Mouse (Mus musculus) MEL (cell line): ENCODE results near the gene Rabep2.

ENCODE experiments used
- BHLHE40 ChIP-seq: IDR thresholded peaks from 2 replicates; pipeline ENCODE4 v1.6.1; 2012; ENCODE audit warnings: low read depth, mild to moderate bottlenecking, inconsistent platforms, low read length, improper control_type of control experiment, borderline replicate concordance
- CTCF ChIP-seq, 3 experiments: IDR thresholded peaks in 2 of 3; conservative IDR thresholded peaks in 1 of 3; 2 replicates each; pipeline ENCODE4 v1.5.1; 2011 to 2012; ENCODE audit warnings: low read length in 3 of 3, low read depth in 2 of 3, mild to moderate bottlenecking in 2 of 3, improper control_type of control experiment in 1 of 3, inconsistent platforms in 1 of 3, mixed read lengths in 1 of 3, moderate library complexity in 1 of 3; ENCODE audit not compliant: control insufficient read depth in 1 of 3, insufficient read depth in 1 of 3, poor library complexity in 1 of 3, severe bottlenecking in 1 of 3
- EP300 ChIP-seq, 2 experiments: IDR thresholded peaks; 2 replicates each; pipeline ENCODE4 v1.6.1; 2011; ENCODE audit warnings: improper control_type of control experiment in 2 of 2, low read length in 2 of 2, low read depth in 1 of 2, mild to moderate bottlenecking in 1 of 2
- GATA1 ChIP-seq: IDR thresholded peaks from 2 replicates; pipeline ENCODE4 v1.6.1; 2011; ENCODE audit warnings: low read depth, low read length, improper control_type of control experiment
- MAX ChIP-seq: IDR thresholded peaks from 2 replicates; pipeline ENCODE4 v1.6.1; 2011; ENCODE audit warnings: low read length, improper control_type of control experiment
- MAZ ChIP-seq: IDR thresholded peaks from 2 replicates; pipeline ENCODE4 v1.6.1; 2012; ENCODE audit warnings: low read depth, mild to moderate bottlenecking, inconsistent platforms, low read length, improper control_type of control experiment
- POLR2A ChIP-seq, 2 experiments: IDR thresholded peaks; 2 replicates each; pipeline ENCODE4 v1.6.1; 2011 to 2012; ENCODE audit warnings: low read length in 2 of 2, mild to moderate bottlenecking in 2 of 2, control low read depth in 1 of 2, improper control_type of control experiment in 1 of 2, low read depth in 1 of 2, moderate library complexity in 1 of 2; ENCODE audit not compliant: control insufficient read depth in 1 of 2, insufficient read depth in 1 of 2, poor library complexity in 1 of 2
- POLR2AphosphoS5 ChIP-seq: IDR thresholded peaks from 2 replicates; pipeline ENCODE4 v1.6.1; 2012; ENCODE audit warnings: low read depth, borderline replicate concordance, mild to moderate bottlenecking, inconsistent platforms, low read length, moderate library complexity, mixed read lengths
- USF2 ChIP-seq, 2 experiments: IDR thresholded peaks; 2 replicates each; pipeline ENCODE4 v1.6.1; 2011 to 2012; ENCODE audit warnings: improper control_type of control experiment in 2 of 2, low read length in 2 of 2, borderline replicate concordance in 1 of 2, inconsistent platforms in 1 of 2, low read depth in 1 of 2, mild to moderate bottlenecking in 1 of 2; ENCODE audit not compliant: insufficient read depth in 1 of 2
- ZNF384 ChIP-seq: IDR thresholded peaks from 2 replicates; pipeline ENCODE4 v1.6.1; 2012; ENCODE audit warnings: low read depth, mild to moderate bottlenecking, inconsistent platforms, low read length, improper control_type of control experiment

DNA sequence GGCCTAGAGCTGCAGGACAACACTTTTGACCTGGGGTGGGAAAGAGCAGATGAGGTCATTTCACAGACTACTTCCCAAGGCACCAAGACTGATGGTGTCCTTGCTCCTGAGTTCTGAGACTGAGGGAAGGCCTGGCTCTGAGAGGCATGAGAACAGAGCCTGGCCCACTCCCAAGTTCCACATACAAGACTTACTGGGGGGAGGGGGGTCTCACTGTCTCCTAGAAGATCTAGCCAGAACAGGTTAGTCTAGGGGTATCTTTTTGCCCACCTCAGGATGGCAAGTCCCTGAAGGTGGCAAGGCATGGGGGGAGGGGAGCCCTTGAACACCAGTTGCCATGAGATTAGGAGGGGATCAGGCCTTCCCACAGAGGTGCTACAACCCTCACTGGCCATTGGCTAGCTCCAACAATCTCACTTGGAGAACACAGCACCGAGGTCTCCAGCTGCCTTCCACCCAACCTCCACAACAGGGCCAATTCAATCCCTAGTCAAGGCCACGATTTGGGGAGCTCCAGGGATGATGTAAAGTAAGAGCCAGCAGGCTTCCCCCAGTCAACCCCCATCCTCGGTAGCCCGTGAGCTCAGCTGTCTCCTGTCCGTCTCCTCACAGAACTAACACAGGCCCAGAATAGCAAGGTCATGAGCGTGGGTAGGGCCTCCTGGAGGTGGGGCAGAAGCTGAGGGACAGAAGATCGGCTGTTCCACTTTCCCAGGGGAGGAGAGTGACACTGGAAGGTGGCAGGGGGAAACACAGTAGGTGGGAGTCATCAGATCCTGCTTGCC is 36.9 kb downstream of the Rabep2 start:
- no peak for TF ChIP-seq POLR2AphosphoS5
- no peak for TF ChIP-seq MAX
- TF ChIP-seq CTCF (IDR thresholded peaks at IDR 0.05 in 2 of 3, conservative IDR thresholded peaks at IDR 0.05 in 1 of 3; ENCODE audit: control insufficient read depth in 1 of 3, insufficient read depth in 1 of 3, low read depth in 2 of 3, low read length in 3 of 3, poor library complexity in 1 of 3, severe bottlenecking in 1 of 3) = no peak
- no peak for TF ChIP-seq GATA1
- TF ChIP-seq EP300 (IDR thresholded peaks at IDR 0.05; ENCODE audit: low read depth in 1 of 2, low read length in 2 of 2) = no peak
- TF ChIP-seq USF2 (IDR thresholded peaks at IDR 0.05; ENCODE audit: borderline replicate concordance in 1 of 2, insufficient read depth in 1 of 2, low read depth in 1 of 2, low read length in 2 of 2) = no peak
- TF ChIP-seq BHLHE40 = no peak
- no peak for TF ChIP-seq POLR2A (IDR thresholded peaks at IDR 0.05; ENCODE audit: control insufficient read depth in 1 of 2, insufficient read depth in 1 of 2, low read depth in 1 of 2, low read length in 2 of 2, poor library complexity in 1 of 2)
- no peak for TF ChIP-seq ZNF384
- TF ChIP-seq MAZ = no peak
